Mouse (Mus musculus) retina, postnatal 1 day (tissue): Measurements from ENCODE around the gene Musk.

Experiments
- DNase-seq: peaks from one replicate; pipeline ENCODE4 v3.0.0-alpha.2; 2012

Gene Musk

DNA sequence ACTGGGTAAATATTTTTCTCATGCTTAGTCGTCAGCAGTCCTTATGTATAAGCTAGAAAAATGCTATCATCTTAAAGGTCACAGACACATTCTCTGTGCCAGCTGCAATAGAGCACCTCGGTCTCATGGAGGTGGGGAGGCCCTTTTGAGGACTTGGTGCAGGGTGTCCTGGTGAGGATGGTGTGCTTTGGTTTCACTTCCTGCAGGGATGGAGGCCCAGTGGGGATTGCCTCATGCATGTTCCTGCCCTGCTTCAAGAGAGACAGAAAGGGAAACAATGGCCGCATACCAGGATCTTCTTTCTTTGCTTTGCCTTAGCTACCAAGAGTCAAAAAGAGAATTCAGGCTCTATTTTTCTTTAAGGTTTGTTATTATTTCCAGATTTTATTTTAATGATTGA, 31.8 kb downstream of the Musk start:
- no peak for DNase-seq

DNA sequence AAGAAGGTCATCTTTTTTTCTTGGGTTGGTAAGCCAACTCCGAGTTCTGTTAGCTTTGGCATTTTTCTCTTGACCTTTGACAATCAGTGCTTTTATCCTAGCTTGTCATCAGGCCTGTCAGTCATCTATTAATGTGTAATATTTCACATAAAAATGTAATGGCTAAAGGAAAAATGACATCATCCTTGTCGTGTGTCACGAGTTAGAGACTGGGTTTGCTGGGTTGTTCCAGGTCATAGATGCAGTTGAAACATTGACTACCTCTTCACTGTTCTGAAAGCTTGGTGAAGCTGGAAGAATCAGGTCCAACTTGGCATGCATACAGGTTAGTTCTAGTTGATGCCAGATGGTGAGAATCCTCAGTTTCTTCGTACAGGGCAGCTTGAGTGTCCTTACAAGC, 34.5 kb downstream of the Musk start:
- no peak for DNase-seq

DNA sequence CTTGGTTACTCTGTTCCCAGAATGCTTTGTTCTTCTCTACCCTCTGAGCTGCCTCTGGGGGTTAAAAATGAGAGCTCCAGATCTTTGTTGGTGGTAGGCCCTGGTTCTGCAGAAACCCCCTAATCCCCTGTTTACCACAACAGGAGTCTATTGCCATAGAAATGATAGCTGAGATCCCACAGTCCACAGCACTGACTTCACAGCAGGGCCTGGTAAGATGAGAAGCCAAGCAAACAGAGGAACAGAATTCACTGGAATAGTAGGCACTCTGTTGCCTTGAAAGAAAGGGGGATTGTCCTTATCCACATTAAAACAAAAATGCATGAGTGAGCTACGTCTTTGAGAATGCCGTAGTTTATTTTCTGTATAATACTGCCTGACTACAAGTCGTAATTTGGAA, 41.0 kb downstream of the Musk start:
- DNase-seq = peak; percentile 8

DNA sequence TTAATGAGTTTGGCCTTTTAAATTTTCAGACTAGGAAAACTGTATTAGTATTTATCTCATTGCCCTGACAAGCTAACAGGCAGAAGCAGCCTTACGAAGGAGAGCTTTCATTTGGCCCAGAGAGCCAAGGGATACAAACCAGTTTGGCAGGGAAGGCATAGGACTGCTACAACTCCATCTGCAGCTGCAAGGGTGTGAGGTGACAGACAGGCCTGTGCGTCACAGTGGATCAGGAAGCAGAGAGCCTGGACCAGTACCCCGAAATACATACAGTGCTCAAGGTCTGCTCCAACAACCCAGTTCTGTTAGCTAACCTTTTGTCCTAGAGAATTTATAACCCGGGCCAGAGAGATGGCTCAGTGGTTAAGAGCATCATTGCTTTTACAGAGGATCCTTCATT, 42.5 kb downstream of the Musk start:
- DNase-seq = no peak

DNA sequence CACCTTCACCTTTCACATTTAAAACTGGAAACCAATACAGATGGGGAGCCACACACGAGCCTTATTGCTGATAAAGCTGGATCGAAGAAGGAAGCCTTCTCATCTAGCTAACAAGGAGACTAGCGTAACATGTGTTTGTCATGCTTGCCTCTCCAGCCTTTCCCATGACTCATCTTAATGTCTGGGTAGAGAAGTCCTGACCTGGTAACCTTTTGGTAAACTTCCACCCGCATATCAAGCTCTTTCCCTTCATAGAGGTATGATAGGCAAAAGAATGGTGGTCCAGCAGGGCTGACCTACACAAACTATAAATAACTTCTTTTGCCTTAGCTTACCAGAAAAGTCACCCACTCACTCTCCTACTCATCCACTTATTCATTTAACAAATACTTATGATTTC, 44.3 kb downstream of the Musk start:
- DNase-seq = no peak

DNA sequence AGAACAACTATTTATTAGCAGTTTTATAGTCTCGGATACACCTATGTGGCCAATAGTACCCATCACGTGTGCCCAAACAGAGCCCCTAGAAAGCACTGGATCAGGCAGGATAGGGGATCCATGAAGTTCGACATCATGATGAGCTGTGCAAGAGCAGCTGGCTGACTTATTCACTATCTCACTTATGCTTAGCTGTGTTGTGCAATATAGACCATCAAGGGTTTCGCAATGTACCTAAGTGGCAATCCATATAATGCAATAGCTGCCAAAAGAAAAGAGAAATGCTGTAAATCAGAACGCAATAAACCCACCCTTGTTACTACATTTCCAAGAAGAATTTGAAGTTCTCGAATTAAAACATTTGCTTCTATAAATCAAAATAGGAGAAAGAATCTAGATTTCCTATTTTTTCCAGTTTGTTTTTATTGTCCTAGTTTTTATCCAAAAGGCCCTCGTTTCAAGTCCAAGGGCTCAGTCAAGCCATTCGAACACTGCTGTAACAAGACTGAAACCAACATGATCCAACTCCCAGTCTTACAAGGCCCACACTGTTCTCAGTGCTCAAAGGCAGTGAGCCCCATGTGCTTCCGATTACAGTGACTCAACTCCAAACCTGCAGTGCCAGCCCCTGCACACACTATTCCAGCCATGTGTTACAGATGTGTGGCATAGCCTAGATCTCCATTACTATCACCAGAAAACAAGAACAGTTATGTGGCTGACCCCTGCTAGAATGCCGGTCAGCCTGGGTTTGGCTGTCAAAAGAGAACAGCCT, 45.3 kb downstream of the Musk start:
- DNase-seq = no peak

DNA sequence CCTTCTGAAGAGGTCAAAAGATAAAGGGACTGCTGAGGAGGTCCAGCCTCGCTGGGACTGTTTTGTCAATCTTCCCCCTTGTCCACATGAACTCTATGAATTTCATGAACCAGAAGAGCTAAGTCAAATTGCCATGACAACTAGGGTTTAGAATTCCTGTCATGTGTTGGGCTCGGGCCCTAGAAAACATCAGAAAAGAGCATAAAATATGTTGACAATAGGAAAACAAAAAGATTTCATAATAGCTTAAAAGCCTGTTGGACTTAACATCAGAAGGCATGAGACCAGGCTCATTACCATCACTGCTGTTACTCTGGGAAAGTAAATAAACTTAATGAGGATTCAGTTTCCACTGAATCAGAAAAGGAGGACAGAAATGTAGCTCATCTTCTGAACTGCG, 46.6 kb downstream of the Musk start:
- DNase-seq = no peak

DNA sequence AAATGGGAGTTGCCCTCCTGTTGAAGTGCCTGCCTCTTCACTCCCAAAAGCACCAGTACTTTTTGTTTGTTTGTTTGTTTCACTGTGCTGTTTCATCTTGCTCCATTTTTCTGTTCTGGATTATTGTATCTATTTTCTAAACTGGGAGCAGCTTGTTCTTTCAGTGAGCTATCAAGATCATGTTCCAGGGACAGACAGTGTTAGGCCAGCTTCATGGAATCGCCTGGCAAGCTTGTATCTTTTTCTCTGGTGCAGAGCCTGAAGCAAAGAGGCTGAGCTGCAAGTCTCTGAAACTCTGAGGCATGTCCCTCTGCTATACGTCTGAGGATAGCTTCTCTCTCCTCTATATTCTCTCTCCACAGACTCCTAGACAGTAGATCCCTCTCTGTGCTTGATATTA, 50.5 kb downstream of the Musk start:
- no peak for DNase-seq

DNA sequence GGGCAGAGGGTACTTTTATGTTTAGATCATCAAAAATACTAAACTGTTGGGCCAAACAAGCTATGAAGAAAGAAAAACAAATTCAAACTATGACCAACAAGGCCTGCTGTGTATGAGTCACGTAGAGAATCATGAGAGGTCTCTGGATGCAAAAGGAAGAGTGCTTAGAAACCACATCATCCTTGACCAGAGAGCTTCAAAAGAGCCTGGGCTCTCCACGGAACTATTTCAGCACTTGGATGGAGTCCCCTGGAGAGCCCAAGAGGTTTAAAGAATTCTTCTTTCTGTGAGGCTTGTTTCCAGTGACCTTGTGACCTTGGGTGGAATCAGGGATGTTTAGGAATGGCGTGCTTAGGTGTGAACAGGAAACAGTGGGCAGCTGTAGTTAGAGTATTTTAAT, 53.5 kb downstream of the Musk start:
- no peak for DNase-seq

DNA sequence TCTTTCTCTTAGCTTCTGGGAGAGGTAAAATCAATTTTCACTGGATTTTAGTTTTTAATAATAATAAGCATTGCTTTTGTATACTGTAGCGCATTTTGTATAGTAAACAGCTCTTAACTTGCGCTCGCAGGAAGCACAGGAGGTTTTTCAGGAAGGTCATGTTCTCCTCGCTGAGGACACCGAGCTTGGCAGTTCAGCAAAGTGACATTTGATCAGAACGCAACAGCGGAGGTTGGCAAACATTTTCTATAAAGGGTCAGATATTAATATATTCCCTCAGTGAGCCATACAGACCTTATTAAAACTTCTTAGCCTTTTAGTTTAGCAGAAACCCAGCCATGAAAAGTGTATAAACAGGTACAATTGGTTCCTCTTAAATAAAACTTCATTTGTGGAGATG, 64.4 kb downstream of the Musk start:
- DNase-seq = no peak

DNA sequence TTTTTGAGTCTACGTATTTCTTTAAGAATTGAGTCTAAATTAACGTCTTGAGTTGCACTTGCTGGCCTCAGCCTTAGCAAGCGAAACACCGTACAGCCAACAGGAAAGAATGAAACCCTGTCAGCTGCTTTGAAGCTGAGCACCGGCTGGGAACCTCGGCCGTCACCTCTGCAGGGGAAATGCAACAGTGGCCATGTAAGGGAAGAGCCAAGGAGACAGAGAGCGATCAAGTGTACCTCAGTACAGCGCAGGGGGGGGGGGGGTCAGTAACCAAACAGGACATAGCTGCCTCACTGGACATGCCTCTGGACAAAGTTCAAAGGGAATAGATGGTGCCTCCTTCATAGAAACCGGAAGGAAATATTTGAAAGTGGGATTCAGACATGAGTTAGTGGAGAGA, 65.4 kb downstream of the Musk start:
- no peak for DNase-seq

DNA sequence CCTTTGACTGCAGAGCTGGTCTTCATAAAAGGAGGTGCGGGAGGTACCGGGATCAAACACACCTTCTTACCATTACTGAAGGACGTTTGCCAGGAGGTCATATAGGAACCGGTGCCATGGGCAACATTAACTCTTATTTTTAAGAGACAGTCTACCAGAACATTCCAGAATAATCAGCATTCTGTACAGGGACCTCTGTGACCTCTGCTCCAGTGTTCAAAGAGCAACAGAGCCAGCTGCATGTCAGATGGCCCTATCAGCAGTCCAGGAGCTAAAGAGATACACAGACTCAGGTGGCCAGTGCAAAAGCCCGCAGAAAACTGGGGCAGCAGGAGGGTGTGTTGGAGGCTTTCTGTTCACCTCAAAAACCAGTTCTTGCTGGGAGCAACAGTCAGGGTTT, 65.8 kb downstream of the Musk start:
- DNase-seq = no peak

DNA sequence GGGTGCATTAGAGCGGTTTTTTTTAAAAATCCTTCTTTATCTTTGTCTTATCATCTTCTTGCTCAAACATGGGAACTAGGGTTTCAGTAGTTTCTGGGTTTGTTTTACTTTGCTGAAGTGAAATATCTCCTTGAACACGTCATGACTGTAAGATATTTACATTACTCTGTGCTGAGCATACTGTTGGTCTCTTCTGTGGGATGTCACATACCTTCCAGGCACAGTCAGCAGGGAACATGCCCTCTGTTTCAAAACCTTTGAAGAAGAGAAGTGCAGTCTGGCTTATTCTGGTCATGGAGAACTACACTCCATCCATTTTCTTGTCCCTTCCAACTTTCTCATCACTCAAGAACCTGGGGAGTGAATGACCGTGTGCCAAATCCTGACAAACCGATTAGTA, 73.2 kb downstream of the Musk start:
- no peak for DNase-seq

DNA sequence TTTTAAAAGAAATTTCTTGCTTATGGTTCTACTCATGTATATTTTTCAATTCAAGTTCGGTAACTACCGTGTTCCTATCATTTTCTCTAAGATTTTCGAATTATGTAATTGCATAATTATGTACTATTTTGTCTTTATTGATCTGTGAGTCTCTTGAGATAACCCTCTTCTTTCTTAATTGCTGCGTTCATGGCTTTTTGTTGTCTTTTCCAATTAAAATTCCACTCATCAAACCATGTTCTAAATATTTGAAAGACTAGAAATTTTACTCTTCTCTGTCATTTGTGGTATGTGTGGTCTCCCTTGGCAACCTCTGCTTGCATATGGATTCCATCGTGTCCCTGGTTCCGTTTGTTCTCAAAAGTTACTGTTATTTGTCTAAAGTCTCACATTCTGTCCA, 79.6 kb downstream of the Musk start:
- DNase-seq = no peak

DNA sequence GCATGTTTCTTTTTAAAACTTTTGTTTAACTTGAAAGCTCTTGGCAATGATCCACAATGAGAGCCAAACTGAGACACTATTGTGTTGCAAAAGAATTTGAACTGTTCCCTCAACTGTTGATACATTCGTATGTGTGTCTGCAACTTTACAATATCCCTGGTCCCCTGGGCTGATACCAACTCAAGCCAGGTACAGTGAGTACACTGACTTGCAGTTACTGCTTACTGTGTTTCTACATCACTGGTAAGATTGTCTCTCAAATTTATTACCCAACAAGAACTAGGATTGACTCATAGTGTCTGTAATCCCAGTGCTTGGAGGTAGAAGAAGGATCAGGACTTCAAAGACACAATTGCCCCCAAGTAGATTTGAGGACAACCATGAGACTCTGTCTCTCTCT, 85.3 kb downstream of the Musk start:
- DNase-seq = no peak

DNA sequence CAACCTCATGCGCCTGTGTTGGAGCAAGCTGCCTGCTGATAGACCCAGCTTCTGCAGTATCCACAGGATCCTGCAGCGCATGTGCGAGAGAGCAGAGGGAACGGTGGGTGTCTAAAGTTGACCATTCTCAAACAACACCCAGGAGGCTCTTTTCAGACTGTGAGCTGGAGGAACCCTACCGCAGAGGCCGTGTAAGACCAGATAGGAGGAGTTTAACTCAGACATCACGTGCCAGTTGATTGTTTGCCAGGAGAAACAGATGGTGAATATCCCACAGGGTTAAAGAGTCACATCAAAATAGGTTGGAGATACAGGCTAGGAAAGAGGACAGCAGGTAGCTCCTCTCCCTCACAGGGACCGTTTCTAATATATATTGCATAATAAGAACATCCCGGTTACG, 87.8 kb downstream of the Musk start:
- no peak for DNase-seq

DNA sequence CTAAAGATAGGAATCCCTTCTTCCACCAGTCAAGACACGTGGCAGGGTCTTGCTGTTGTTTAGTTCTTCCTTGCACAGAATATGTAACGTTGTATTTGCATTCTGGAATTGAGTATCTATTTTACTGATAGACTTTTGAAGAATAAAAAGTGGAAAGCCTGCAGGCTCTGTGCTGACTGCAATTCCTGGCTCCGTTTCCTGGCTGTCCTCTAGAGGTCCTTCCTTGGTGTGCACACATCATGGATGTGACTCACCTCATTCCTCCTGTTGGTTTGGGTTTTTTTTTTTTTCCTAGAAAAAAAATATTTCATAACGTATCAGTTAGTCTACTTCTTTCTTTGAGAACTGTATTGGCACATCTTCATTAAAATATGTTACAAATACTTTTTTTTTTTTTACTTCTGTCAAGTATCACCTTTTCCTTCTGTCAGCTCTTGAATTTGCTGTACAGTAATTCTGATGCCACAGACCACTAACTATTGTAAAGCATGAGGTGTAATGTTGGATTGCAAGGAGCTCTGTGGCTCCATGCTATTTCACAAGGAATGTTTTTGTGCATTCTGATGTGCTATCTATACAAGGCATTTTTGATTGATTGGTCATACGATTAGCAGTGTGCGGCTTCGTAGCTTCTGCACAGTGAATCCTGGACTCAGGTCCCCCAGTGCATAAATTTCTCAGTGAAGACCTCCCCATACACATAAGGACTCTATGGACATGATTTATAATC, 88.5 kb downstream of the Musk start:
- DNase-seq = no peak

DNA sequence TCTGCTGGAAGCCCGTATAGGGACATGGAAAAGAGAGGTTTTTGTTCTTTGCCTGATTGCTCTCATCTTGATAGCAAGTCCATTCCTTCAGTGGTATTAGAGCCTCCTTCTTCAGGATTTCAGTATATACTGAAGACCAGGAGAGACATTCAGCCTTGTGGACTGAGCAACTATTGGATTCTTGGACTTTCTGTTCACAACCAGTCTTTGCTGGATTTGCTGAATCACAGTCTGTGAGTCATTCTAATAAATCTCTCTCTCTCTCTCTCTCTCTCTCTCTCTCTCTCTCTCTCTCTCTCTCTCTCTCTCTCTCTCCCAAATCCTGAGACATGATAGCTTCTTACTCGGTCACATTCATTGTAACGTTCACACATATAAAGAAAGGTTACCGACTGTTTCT, 93.4 kb downstream of the Musk start:
- DNase-seq = no peak

DNA sequence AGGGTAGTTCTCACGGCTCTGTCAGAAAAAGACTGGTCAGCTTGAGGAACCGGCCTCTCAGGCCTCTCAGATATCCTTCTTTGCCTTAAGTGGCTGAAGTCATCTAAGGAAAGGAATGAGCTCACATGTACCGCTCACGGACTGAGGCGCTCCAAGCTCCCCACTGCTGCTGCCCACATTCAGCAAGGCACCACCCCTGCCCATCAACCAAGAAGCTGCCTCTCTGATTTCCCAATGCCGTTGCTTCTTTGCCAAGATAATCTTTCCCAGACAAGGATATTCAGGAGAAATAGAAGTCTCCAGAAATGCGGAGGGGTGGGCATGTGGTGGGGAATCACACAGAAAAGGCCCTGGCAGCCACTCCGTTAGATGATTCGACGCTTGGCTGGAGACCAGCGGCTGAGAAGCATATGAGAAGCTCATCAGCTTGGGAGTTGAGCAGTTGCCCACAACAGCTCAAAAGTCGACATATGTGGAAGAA, 115.1 kb downstream of the Musk start:
- no peak for DNase-seq

DNA sequence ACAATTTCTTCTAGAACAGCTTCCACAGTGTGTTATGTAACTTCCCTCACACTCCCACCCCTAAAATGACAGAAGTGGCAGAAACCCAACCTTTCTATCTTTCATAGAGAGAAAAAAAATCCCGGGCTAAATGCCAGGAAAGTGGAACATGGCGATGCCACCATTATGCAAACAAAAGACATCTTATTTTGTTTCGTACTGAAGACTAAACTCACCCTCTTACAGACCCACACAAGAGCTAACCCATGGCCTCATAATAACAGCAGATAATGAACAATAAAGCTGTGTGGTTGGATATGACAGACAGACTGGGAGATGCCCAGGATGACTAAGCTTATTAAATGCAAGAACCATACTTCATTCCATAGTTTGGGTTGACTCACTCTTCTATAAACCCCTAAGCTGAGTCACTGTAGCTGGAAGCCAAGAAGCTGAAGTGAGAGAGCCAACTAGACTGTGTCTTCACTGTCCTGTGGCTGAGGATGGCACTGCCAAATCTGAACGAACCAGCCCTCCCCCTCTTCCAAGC, 116.3 kb downstream of the Musk start:
- no peak for DNase-seq

DNA sequence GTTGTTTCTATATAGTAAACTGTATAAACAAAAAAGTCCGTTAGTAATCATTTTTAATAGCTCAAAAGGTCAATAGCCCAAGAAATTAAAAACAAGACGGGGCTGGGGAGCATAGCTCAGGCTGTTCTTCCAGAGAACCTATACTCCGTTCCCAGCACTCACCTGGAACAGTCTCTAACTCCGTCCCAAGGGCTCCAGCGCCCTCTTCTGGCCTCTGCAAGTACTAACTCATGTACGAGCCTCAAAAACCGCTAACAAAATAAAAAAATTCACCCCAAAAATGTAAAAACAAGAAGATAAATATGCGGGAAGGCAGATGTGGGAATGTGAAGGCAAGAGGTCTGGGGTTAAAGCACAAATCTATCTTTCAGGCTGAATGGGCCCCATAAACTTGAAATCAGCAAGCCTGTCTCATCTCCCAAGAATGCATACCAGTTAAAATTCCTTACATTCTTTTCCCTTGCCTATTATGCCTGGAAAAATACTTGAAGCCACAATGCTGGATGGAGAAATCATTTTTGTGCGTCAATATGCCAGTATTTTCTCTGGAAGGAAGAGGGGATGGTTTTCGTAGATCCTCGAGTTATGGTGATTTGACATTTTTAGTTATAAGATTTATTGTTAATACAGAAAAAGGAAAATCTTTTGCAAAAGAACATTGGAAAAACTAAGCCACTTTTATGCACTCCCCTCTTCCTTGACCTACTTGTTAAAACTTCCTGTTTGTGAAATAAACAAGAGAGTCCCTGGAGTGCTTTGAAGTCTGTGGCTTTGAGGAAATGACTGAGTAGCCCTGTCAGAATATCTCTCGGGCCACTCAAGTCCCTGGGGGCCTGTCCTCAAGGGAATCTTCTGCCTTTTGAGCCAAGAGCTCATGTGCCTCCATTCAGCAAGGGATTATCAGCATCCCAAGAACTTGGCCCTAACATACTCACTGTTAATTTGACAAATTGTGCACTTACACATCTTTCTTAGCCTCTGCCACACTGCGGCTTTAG, 127.7 kb downstream of the Musk start:
- no peak for DNase-seq

DNA sequence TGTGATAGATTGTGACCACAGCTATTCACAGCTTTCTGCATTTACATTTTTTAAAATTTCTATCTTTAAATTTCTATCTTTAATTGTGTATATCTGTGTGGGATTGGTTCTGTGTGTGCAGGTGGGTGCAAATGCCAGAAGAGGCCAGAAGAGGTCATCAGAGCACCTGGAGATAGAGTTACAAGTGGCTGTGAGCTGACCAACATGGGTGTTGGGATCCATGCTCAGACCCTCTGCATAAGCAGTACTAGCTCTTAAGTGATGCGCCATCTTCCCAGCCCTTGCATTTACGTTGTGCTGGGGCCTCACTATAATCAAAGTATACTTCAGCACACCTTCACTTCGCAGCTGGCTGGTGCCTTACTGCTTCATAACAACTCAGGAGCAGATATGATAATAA, 129.8 kb downstream of the Musk start:
- DNase-seq = no peak

DNA sequence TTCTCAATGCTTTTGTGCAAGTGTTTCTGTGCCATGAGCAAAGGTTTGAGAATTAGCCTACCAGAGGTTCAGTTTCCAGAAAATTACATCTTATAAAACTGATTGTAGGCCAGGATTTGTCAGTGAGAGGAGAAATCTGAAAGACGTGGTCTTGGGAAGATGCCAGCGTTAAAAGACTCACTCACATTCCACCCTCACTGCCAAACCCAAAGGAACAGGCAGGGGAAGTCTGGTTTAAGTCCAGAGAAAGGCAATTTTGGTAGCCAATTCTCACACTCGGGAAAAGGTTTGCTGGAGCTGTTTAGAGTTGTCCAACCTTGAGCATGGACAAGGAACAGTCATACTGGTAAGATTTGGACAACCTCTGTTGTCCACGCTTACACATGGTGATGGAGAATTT, 131.6 kb downstream of the Musk start:
- DNase-seq = no peak
